Mouse (Mus musculus): Measurements from ENCODE around the gene Dctn1. TPM values are rescaled to one million over a fixed set of nuclear protein-coding genes. Genes with fewer than 3 reads are reported as not detected.
A peak's percentile ranks its signal among the peaks of the same experiment; 100 is the strongest.

The Dctn1 gene
- polyA plus RNA-seq, 1 experiment = 113 TPM

DNA sequence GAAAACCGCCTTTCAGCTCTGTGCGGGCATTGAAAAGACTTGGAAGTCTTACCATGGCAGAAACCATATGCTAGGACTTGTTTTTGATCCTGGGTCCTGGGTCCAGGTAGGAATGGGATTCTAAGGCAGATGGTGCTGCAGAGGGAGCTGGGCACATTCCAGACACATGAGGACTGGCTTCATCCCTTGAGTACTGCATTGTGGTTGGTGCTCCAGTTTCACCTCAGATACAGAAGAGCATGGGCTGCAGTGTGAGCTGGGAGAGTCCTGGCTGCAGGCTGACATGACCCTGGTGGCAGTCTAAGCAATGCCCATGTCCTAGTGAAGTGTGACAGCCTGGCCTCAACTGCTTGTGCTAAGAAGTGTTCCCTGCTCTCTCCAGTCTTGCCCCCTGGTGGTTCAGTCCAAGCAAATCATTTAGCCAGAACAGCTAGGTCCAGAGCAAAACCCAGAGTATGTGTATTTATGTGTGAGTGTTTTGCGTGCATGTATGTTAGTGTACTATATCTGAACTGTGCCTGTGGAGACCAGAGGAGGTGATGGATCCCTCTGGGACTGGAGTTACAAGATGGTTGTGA is 19.2 kb downstream of the Dctn1 start:
- H3K9me3 ChIP-seq = no peaks in the 10 kb centered on the region
- no peaks in the 10 kb centered on the region for H3K27me3 ChIP-seq (replicated peaks)
- peaks cover 90% of the 10 kb centered on the region for H3K36me3 ChIP-seq (replicated peaks; ENCODE audit: low read length)
- TF ChIP-seq GATA1 (IDR thresholded peaks at IDR 0.05; ENCODE audit: borderline replicate concordance, low read length) = no peak
- no peak for TF ChIP-seq FLI1 (IDR thresholded peaks at IDR 0.05; ENCODE audit: low read length)
- H3K4me1 ChIP-seq = peaks cover 20% of the 10 kb centered on the region; the same call in 1 of the 2 replicates
- peak overlapping the region; percentile 36 for H3K4me3 ChIP-seq (replicated peaks)

DNA sequence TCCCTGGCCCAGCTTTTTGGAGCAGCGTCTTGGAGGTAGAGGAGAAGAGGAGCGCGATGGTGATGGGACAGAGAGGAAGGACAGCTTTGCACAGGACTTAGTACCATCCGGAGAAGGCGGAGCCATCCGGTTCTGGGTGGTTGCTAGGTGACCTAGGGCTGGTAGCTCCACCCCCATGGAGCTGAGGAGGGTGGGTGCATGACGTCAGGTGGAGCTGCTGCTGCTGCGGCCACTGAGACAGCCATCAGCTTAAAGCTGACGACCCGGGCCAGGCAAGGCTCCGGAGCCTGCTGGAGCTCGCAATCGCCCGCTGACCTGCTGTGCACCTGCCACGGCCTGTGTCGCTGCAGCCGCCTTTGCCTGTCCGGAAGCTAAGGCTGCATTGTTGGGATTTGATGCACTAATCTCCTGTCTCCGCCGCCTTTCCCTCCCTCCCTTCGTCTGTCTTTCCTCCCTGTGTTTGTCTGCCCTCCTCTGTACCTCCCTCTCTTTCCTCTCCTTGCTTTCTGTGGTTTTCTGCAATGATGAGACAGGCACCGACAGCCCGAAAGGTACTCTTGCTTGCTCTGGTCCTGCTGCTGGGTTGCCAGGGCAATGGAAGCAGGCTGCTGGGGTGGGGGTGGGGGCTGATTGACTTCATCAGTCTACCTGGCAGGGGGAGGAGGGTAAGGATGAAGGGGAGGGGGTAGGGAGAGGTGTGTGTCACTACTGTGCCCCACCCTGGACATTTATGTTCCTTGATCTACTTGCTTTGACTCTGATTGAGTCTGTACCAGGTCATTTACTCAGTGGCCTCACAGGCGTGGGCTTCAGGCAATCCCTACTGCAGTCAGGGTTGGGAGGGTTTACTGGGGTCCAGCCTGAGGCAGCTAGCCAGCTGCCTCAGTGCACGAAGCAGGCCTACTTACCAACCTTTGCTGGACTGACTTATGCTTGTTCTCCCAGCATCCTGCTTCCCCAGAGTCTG is 20.5 kb downstream of the Dctn1 start:
- TF ChIP-seq GATA1 (IDR thresholded peaks at IDR 0.05; ENCODE audit: borderline replicate concordance, low read length) (no peak), FLI1 (IDR thresholded peaks at IDR 0.05; ENCODE audit: low read length) (no peak)
- Histone ChIP-seq H3K4me3 (replicated peaks) (no peak overlapping the region), H3K9me3 (no peaks in the 10 kb centered on the region), H3K36me3 (replicated peaks; ENCODE audit: low read length) (peaks cover 93% of the 10 kb centered on the region), H3K27me3 (replicated peaks) (no peaks in the 10 kb centered on the region), H3K4me1 (peaks cover 15% of the 10 kb centered on the region; the same call in 1 of the 2 replicates)

DNA sequence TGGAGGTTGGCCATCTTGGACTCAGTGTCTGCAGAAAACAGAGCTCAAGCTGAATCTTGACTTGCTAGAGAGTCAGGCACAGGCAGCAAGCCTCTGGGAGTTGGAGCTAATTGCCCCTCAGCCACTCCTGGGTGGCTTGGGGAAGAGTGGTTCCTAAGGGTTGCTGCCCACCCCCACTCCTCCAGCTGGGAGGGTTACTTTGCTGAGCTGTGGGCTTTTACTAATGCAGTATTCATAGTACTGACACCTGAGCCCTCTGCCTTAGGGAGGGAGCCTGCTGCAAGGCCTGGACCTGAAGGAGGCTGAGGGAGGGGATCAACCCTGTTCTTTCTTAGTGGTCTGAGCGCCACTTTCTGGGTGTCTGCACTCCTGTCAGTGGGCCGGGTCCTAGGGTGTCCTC is 21.2 kb downstream of the Dctn1 start:
- no peak overlapping the region for H3K4me3 ChIP-seq (replicated peaks)
- H3K36me3 ChIP-seq (replicated peaks; ENCODE audit: low read length) = peaks cover 99% of the 10 kb centered on the region
- H3K4me1 ChIP-seq = peaks cover 15% of the 10 kb centered on the region; the same call in 1 of the 2 replicates
- no peaks in the 10 kb centered on the region for H3K9me3 ChIP-seq
- TF ChIP-seq FLI1 (IDR thresholded peaks at IDR 0.05; ENCODE audit: low read length) (no peak), GATA1 (IDR thresholded peaks at IDR 0.05; ENCODE audit: borderline replicate concordance, low read length) (no peak)
- no peaks in the 10 kb centered on the region for H3K27me3 ChIP-seq (replicated peaks)

DNA sequence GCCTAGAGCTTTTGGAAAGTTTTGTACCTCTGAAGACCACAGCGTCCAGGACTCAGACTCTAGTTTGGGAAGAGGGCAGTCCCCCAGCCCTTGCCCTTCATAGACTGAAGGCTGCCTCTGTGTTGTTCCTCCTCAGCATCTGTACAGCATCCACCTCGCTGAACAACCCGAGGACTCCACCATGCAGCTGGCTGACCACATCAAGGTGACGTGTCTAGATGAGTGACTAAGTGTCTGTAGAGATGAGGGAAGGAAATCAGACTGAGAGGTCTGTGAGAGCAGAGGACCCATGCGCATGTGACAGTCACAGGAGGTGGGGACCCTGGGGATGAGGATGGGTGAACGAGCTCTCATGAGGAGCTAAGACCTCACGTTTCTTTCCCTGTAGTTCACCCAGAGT is 27.9 kb downstream of the Dctn1 start:
- Histone ChIP-seq H3K4me1 (peaks cover 15% of the 10 kb centered on the region), H3K4me3 (replicated peaks) (no peak overlapping the region), H3K27me3 (replicated peaks) (no peaks in the 10 kb centered on the region), H3K9me3 (no peaks in the 10 kb centered on the region), H3K36me3 (replicated peaks; ENCODE audit: low read length) (peaks cover 100% of the 10 kb centered on the region)
- TF ChIP-seq FLI1 (IDR thresholded peaks at IDR 0.05; ENCODE audit: low read length) (no peak), GATA1 (IDR thresholded peaks at IDR 0.05; ENCODE audit: borderline replicate concordance, low read length) (no peak)

DNA sequence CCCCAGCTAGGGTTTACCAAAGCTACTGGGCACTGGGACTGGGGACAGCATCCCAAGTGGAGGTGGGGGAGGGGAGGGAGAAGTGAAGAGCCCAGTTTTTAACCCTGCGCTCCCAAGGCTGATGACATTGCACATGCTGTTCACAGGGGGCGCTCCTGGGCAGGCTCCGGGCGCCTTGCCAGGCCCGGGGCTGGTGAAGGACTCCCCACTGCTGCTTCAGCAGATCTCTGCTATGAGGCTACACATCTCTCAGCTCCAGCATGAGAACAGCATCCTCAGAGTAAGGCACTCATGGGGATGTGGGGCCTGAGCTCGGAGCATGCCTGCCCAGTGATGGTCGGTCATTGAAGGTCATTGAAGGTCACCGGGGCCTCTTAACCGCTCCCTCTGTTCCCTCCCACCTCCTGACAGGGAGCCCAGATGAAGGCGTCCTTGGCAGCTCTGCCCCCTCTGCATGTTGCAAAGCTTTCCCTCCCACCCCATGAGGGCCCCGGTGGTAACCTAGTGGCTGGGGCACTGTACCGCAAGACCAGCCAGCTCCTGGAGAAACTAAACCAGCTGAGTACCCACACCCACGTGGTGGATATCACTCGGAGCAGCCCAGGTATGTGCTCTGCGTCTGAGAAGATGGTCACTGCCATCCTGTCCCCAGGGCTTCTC is 31.8 kb downstream of the Dctn1 start:
- H3K4me1 ChIP-seq = peaks cover 24% of the 10 kb centered on the region
- no peaks in the 10 kb centered on the region for H3K9me3 ChIP-seq
- no peak overlapping the region for H3K4me3 ChIP-seq (replicated peaks)
- H3K27me3 ChIP-seq (replicated peaks) = peaks cover under 1% of the 10 kb centered on the region
- TF ChIP-seq FLI1 (IDR thresholded peaks at IDR 0.05; ENCODE audit: low read length) (no peak), GATA1 (IDR thresholded peaks at IDR 0.05; ENCODE audit: borderline replicate concordance, low read length) (no peak)
- peaks cover 86% of the 10 kb centered on the region for H3K36me3 ChIP-seq (replicated peaks; ENCODE audit: low read length)

DNA sequence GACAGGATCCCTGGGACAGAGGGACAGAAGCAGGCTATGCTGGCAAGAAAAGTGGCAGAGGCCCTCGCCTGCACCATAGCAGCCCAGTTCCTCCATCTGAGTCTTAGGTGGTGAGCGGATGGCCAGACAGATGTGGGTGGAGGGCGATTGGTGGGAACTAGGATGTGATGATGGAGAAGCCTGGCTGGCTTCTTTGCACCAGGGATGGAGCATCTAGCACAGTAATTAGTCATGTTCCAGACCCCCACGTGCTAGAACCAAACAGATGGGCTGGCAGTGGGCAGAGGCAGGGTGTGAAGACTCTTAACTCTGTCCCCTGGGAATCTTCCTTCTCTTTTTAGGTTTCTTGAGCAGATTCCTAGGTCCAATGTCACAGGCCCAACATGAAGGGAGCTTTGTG is 37.6 kb downstream of the Dctn1 start:
- peaks cover 27% of the 10 kb centered on the region for H3K36me3 ChIP-seq (replicated peaks; ENCODE audit: low read length)
- H3K4me1 ChIP-seq = peaks cover 11% of the 10 kb centered on the region
- H3K4me3 ChIP-seq (replicated peaks) = no peak overlapping the region
- peaks cover 21% of the 10 kb centered on the region for H3K27me3 ChIP-seq (replicated peaks)
- no peak for TF ChIP-seq GATA1 (IDR thresholded peaks at IDR 0.05; ENCODE audit: borderline replicate concordance, low read length)
- TF ChIP-seq FLI1 (IDR thresholded peaks at IDR 0.05; ENCODE audit: low read length) = no peak
- H3K9me3 ChIP-seq = no peaks in the 10 kb centered on the region

DNA sequence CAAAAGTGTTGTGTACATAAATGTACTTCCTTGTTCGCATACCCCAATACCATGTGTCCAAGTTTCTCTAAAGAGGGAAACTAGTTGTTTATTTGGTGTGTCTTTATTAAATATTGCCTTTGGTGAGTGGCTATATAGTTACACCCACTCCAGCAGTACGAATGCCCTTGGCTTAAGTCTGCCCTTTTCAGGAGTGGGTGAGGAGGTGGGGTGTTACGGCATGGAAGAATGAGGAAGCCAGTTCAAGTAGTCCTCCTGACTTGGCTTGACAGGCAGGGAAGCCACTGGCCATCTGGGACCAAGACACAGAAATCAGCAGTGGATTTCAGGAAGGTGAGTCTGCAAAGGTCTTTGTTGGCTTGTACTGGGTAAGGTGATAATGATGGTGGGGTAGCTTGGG is 40.1 kb downstream of the Dctn1 start:
- peaks cover 4% of the 10 kb centered on the region; the same call in 1 of the 2 replicates for H3K9me3 ChIP-seq
- peaks cover 42% of the 10 kb centered on the region for H3K27me3 ChIP-seq (replicated peaks)
- H3K4me1 ChIP-seq = peaks cover 6% of the 10 kb centered on the region
- H3K4me3 ChIP-seq (replicated peaks) = no peak overlapping the region
- no peak for TF ChIP-seq FLI1 (IDR thresholded peaks at IDR 0.05; ENCODE audit: low read length)
- peaks cover 4% of the 10 kb centered on the region for H3K36me3 ChIP-seq (replicated peaks; ENCODE audit: low read length)

DNA sequence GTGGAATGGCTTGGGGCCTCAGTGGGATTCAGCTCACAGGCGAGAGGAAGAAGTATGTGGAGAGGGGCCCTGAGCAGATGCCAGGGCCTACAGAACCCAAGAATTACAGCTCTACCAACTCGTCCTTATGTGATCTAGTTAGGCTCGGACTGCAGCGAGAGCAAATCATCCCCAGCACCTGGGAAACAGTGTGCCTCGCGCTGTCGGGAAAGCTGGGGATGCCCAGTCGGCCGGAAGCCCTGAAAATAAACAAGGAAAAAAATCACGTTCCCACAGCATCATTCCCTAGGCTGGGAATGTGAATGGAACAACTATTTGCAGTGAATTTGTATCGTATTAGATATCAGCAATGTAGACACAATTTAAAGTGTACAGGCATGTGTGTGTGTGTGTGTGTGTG is 40.6 kb downstream of the Dctn1 start:
- Histone ChIP-seq H3K9me3 (peaks cover 4% of the 10 kb centered on the region; the same call in 1 of the 2 replicates), H3K4me3 (replicated peaks) (no peak overlapping the region), H3K27me3 (replicated peaks) (peaks cover 45% of the 10 kb centered on the region), H3K36me3 (replicated peaks; ENCODE audit: low read length) (no peaks in the 10 kb centered on the region), H3K4me1 (peaks cover 6% of the 10 kb centered on the region)
- no peak for TF ChIP-seq FLI1 (IDR thresholded peaks at IDR 0.05; ENCODE audit: low read length)
- no peak for TF ChIP-seq GATA1 (IDR thresholded peaks at IDR 0.05; ENCODE audit: borderline replicate concordance, low read length)

DNA sequence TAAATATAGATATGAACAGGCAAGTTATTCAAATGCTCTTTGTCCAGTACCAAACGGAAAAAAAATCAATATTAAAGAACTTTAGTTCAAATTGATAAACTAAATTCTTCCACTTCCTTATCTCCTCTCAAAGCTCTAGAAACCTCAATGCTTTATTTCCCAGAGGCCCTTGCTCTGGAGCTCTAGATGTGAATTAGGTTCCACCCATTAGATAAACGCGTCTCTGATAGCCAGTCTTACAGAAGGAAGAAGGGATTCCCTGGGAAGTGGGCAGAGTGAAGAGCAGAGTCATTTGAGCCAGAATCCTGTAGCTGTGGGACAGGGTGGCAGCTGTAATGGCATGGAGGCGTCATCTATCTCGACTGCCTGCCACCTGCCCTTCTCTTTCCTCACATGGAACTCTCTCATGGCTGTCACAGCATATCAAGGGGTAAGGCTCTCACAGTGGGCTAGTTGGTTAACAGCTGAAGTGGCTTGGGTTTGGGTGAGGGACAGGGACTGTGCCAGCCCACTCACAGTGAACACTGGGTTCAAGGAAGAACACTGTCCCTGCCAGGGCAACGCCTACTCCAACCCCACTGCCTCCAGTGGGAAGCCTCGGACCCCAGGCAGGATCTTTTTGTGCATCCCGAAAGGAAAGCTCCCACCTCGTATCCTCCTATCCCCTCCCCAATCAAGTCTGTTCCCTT is 41.8 kb downstream of the Dctn1 start:
- no peaks in the 10 kb centered on the region for H3K36me3 ChIP-seq (replicated peaks; ENCODE audit: low read length)
- peaks cover under 1% of the 10 kb centered on the region; the same call in 1 of the 2 replicates for H3K4me1 ChIP-seq
- no peak overlapping the region for H3K4me3 ChIP-seq (replicated peaks)
- peaks cover 4% of the 10 kb centered on the region; the same call in 1 of the 2 replicates for H3K9me3 ChIP-seq
- TF ChIP-seq GATA1 (IDR thresholded peaks at IDR 0.05; ENCODE audit: borderline replicate concordance, low read length) (no peak), FLI1 (IDR thresholded peaks at IDR 0.05; ENCODE audit: low read length) (no peak)
- H3K27me3 ChIP-seq (replicated peaks) = peaks cover 52% of the 10 kb centered on the region
